Mouse (Mus musculus) spleen, postnatal 0 days (tissue): ENCODE results near the gene Polr3k. TPM values are rescaled to one million over a fixed set of nuclear protein-coding genes. Genes with fewer than 3 reads are reported as not detected.

ENCODE experiments used
- polyA plus RNA-seq: library from polyadenylated mRNA; unstranded; fragments of >200 nt; fragmentation: Nextera tagmentation; extraction: Ambion mirVana; gene quantifications from 2 replicates; pipeline ENCODE4 v1.2.1, GENCODE M21; 2015

Polr3k gene
- 36.8 and 38.4 TPM in 2 replicates for polyA plus RNA-seq

GRCm38 (mm10) chr2:181863791-181864535, at the start of gene Polr3k:
Gene Polr3k, plus strand, starts transcription at chr2:181864337.

GRCm38 (mm10) chr2:181837372-181838292, 26.5 kb upstream of the Polr3k start, which contains the start of gene Pcmtd2:
Gene Pcmtd2, plus strand, starts transcription at chr2:181837854.

Other genes starting within 250 kb of the Polr3k start
- not detected in 2 replicates for gene Gm29797, start 207.3 kb upstream of the Polr3k start, polyA plus RNA-seq
- gene Sox18, start 192.7 kb upstream of the Polr3k start, polyA plus RNA-seq = 29.9 and 46.0 TPM in 2 replicates
- 6.8 and 9.7 TPM in 2 replicates for gene Tcea2, start 184.0 kb upstream of the Polr3k start, polyA plus RNA-seq
- 38.9 and 53.5 TPM in 2 replicates for gene Rgs19, start 170.4 kb upstream of the Polr3k start, polyA plus RNA-seq
- gene Lkaaear1, start 165.9 kb upstream of the Polr3k start, polyA plus RNA-seq = not detected in 2 replicates
- gene Oprl1, start 149.3 kb upstream of the Polr3k start, polyA plus RNA-seq = 0.11 and 0.12 TPM in 2 replicates
- gene Myt1, start 101.0 kb upstream of the Polr3k start, polyA plus RNA-seq = not detected in 2 replicates
- gene Pcmtd2, start 26.5 kb upstream of the Polr3k start, polyA plus RNA-seq = 22.4 and 25.3 TPM in 2 replicates
- not detected in 2 replicates for gene Gm14496, start 126.8 kb downstream of the Polr3k start, polyA plus RNA-seq